ENCODE assay signal across 14 mouse cellular contexts in the genomic region with DNA sequence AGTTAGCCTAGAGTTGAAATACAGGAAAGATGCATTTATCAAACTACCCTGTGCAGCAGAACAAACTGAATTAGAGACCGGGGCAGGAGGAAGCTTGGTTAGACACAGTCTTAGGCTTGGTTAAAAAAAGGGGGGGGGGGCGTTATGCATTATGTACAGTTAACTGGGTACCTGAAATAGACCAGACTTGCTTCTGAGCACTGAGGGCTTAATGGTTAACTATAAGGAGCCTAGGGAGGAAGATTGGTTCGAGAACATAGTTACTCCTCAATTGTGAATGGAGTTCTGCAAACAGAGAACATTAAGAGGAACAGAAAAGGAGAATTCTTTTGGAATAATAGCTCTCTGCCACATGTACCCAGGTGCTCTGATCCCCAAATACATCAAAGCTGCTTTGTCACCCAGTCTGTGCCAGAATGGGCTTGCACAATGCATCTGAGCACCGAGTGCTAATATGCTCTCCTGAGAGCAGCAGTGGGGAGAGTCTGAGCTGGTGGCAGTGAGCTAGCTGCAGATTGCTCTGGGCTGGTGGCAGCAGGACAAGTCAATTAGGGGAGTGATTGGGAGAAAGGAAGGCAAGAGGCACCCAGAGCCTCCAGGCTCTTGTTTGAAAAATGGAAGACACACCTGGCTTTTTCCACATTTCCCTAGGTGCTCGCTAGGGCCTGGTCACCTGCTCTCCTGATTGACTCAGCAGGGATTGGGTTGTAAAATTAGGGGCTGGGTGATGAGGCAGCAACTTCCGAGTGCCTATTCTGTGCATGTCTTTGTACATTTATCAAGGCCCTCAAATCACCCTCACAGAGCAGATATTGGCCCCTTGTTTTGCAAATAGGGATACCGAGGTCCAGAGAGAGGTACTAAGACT.
DNase-seq lines count a peak whose midpoint lies in the region; ATAC-seq and TF ChIP-seq lines count a peak whose summit lies in the region.
"Had no signal": no experiment of that assay in that cellular context is flagged by ENCODE, and none has a peak within 500 bp of the region (broad histone marks: within the 10 kb centered on the region; RNA-seq: fewer than 3 reads in every experiment).

No protein-coding gene starts in this region.

- H3K36me3 ChIP-seq in embryonic facial prominence, embryonic 14.5 days (ENCODE audit: control insufficient read depth, insufficient read depth, low read length), result no peaks in the 10 kb centered on the region
- H3K36me3 ChIP-seq in embryonic facial prominence, embryonic 10.5 days (replicated peaks), result no peaks in the 10 kb centered on the region
- H3K36me3 ChIP-seq in testis, adult 2 months (ENCODE audit: control insufficient read depth, insufficient read depth, low read length), result no peaks in the 10 kb centered on the region
- H3K36me3 ChIP-seq: G1E had no signal

- no peaks in the 10 kb centered on the region for H3K9me3 ChIP-seq in embryonic facial prominence, embryonic 14.5 days (ENCODE audit: control insufficient read depth, low read length)
- no peaks in the 10 kb centered on the region for H3K9me3 ChIP-seq in embryonic facial prominence, embryonic 10.5 days

- no peak overlapping the region for H3K4me2 ChIP-seq in embryonic facial prominence, embryonic 14.5 days (ENCODE audit: low read depth, low read length)
- H3K4me2 ChIP-seq: liver, embryonic 11.5 days had no signal

- ATAC-seq in embryonic facial prominence, embryonic 14.5 days (ENCODE audit: low read depth), result peak; percentile 68
- no peak for ATAC-seq in activated CD4-positive, CD25-positive, alpha-beta regulatory T cell, adult 4 months

- H3K4me3 ChIP-seq in embryonic facial prominence, embryonic 14.5 days (ENCODE audit: low read depth, low read length), result no peak overlapping the region
- H3K4me3 ChIP-seq in embryonic facial prominence, embryonic 10.5 days, result no peak overlapping the region
- peak overlapping the region; percentile 62 for H3K4me3 ChIP-seq in testis, adult 2 months (ENCODE audit: control insufficient read depth, low read depth, low read length)

- WGBS in embryonic facial prominence, embryonic 14.5 days, result 56% methylated on average over 7 of the region's 7 CpGs
- 65% methylated on average over 7 of the region's 7 CpGs for WGBS in embryonic facial prominence, embryonic 10.5 days

- H3K9ac ChIP-seq in embryonic facial prominence, embryonic 14.5 days (ENCODE audit: low read depth, low read length), result no peak overlapping the region

- no peak for TF ChIP-seq CTCF in testis, adult 2 months (IDR thresholded peaks at IDR 0.05; ENCODE audit: control insufficient read depth, insufficient read depth, insufficient replicate concordance, low read depth, low read length)

- H3K27me3 ChIP-seq in embryonic facial prominence, embryonic 14.5 days (replicated peaks; ENCODE audit: control insufficient read depth, insufficient read depth, low read length), result no peaks in the 10 kb centered on the region
- no peaks in the 10 kb centered on the region for H3K27me3 ChIP-seq in embryonic facial prominence, embryonic 10.5 days (replicated peaks; ENCODE audit: low read depth, poor library complexity, severe bottlenecking)
- H3K27me3 ChIP-seq in testis, adult 2 months (ENCODE audit: control insufficient read depth, insufficient read depth, low read length), result no peaks in the 10 kb centered on the region

- no peak overlapping the region for H3K27ac ChIP-seq in embryonic facial prominence, embryonic 14.5 days (replicated peaks; ENCODE audit: low read depth, low read length)
- no peak overlapping the region for H3K27ac ChIP-seq in embryonic facial prominence, embryonic 10.5 days (replicated peaks)
- H3K27ac ChIP-seq in testis, adult 2 months (ENCODE audit: control insufficient read depth, insufficient read depth, low read depth, low read length), result no peak overlapping the region

- TF ChIP-seq POLR2A in testis, adult 2 months (IDR thresholded peaks at IDR 0.05; ENCODE audit: control insufficient read depth, low read depth, low read length), result no peak

- H3K4me1 ChIP-seq in embryonic facial prominence, embryonic 14.5 days (ENCODE audit: control insufficient read depth, insufficient read depth, low read length), result no peaks in the 10 kb centered on the region
- no peaks in the 10 kb centered on the region for H3K4me1 ChIP-seq in embryonic facial prominence, embryonic 10.5 days
- H3K4me1 ChIP-seq in testis, adult 2 months (ENCODE audit: control insufficient read depth, insufficient read depth, low read length), result peaks cover 2% of the 10 kb centered on the region

- no peak for DNase-seq in embryonic facial prominence, embryonic 14.5 days (ENCODE audit: low spot score)
- DNase-seq in embryonic facial prominence, embryonic 10.5 days (ENCODE audit: low spot score), result no peak
- DNase-seq in lung, adult 18-20 months, result peak; percentile 24 to 37
- DNase-seq in lung, postnatal 36 days, result no peak
- no peak for DNase-seq in testis, postnatal 10 days (ENCODE audit: low spot score)
- DNase-seq: heart, adult 18-20 months; heart, postnatal 10 days; kidney, adult 18-20 months; right cerebral cortex, adult 18-20 months; thymus, postnatal 14 days had no signal

Comparison
In these comparisons a context has a peak if more than half of its experiments do, and no peak if none do; other contexts are left out.
1. DNase-seq: peak in lung, adult 18-20 months (2 of 2); none in embryonic facial prominence, embryonic 14.5 days (single experiment), embryonic facial prominence, embryonic 10.5 days (single experiment), lung, postnatal 36 days (single experiment) and testis, postnatal 10 days (single experiment).